Mouse (Mus musculus) skeletal muscle tissue, adult 2 months (tissue): ENCODE measurements around the gene Slc25a45.
A peak's percentile ranks its signal among the peaks of the same experiment; 100 is the strongest.

Source experiments
- DNase-seq: peaks from one replicate; pipeline ENCODE4 v3.0.0-alpha.2; 2012; ENCODE audit warnings: low read depth, low spot score

Slc25a45 gene

DNA sequence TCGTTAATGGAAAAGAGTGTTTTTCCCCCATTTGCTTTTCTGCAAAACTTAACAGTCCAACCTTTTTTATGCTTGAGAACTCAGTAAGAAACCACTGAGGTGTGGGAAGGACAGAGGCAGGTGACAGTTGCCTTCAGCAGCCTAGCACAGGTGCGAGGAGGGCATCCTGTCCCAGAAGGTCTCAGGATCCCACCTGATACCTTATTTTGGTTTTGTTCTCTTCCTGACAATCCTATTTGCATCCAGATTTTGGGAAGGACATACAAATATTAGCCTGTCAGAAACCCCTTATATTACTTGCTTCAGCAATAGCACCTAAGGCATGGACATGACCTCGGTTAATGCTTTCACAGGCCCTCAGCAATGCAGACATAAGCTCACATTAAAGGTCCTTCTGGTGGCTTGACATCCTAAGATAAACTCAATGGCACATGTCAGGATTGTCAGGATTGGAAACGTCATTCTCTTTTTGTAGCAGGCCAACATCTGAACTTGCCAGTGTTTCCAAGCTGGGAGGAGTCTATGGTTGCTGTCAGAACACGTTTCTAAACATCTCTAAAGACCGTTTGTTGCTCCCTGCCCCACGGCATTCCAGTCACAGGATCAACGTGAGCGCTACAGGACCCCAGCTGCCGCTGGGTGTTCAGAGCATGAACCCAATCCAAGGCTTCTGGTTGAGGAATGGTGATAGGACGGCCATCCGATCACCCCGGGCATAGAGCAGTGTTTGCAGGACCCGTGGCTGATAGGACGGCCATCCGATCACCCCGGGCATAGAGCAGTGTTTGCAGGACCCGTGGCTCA lies 37.3 kb upstream of the Slc25a45 start:
- DNase-seq, result peak; percentile 65

GRCm38 (mm10) chr19:5840890-5841388 lies 36.7 kb upstream of the Slc25a45 start:
- no peak for DNase-seq

- peak; percentile 80 for DNase-seq
These were observed 36.1 kb upstream of the Slc25a45 start for GRCm38 (mm10) chr19:5841389-5841946.

GRCm38 (mm10) chr19:5841999-5842784 lies 35.4 kb upstream of the Slc25a45 start:
- peak; percentile 74 for DNase-seq

- peak; percentile 79 for DNase-seq
These were observed 34.5 kb upstream of the Slc25a45 start for GRCm38 (mm10) chr19:5842785-5843730.

DNA sequence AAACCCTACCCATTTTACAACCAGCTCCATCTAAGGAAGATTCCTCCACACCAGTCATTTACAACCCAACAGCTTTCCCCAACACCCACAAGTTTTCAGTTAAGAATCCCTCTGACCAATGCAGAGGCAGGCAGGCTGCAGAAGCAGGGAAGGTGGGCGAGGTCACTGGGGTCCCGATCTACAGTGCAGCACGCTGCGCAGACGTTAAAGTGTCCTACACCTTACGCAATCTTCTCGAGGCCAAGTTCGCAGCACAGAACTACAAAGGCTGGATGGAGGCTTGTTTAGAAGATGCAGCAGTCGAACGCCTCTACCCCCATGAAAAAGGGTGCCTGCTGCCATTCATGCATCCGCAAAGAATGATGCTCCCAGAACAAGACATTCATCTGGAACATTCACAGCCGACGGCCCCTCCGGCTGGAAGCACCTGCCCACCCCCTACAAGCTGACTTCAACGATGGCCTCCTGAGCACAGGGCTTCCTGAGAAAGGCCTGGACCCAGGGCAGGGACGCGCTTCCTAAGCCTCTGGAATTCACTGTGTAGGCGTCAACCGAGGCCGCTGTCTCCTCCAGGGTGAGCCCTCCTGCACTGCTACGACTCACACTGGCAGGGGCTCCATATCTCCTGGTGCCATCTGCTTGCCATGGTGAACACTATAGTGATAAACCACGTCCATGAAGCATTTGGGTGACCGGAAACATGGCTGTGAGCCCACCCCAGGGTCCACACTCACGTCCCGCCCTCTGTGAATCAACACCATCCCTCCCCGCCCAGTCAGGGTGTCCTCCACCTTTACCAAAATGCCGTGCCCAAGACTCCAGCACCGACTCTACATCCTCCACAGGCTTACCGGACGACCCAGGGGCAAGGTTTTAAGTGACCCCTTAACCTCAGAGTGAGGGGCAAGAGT lies 33.6 kb upstream of the Slc25a45 start:
- DNase-seq, result peak; percentile 67

GRCm38 (mm10) chr19:5844831-5845318 lies 32.7 kb upstream of the Slc25a45 start:
- no peak for DNase-seq

DNA sequence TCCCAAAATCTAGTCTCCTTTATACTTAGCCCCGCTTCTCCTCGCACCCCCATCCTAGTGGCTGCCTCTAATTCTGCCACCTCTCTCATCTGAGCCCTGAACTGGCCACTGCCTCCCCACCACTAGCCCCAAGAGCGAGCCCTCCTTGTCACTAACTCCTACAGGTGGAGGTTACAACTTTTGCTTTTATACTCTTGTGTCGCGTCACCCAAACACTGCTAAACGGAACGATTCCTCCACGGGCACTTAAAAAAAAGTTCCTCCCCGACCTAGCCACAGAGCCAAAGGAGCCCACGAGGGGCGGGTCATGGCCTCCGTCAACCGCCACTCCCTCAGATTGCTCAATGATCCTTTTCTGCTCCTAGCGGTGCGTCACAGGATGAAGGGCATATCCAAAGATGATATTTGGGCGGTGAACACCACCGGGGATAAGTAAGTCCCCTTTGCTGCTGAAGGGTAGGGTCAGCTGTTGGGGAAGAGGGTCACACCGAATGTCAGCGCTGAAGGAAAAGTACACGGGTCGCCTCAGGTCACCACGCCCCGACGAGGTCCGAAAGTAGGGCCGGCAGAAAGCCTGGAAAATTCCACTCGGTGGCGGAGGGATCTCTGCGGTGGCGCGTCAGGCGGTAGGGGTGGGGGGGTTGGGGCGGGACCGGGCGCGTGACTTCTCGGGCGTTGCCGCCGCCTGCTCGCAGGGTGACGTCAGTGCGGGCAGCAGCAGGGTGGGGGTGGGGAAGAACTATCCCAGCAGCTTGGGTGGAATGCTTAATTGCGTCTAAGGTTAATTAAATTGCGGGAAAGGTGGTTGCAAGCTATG lies 32.1 kb upstream of the Slc25a45 start:
- peak; percentile 99 for DNase-seq

DNA sequence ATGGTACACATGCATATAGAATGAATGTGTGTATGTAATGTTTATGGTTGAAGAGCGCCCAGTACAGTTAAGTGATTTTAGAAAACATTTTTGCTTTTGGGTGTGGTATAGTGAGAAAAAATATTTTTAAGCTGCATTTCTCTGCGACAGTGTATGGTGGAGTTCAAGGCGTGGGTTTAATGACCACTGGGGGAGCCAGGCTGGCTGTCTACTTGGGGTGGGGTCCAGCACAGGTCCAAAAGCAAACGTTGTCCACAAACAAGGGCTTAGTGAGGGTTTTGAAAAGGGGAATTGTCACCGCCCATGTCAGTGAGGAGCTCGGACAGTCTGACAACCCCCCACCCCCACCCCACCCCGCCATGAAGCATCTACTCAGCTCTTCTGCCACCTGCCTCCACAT lies 31.5 kb upstream of the Slc25a45 start:
- DNase-seq, result no peak

- DNase-seq, result peak; percentile 99
These were observed 30.9 kb upstream of the Slc25a45 start for GRCm38 (mm10) chr19:5846557-5847305.

DNA sequence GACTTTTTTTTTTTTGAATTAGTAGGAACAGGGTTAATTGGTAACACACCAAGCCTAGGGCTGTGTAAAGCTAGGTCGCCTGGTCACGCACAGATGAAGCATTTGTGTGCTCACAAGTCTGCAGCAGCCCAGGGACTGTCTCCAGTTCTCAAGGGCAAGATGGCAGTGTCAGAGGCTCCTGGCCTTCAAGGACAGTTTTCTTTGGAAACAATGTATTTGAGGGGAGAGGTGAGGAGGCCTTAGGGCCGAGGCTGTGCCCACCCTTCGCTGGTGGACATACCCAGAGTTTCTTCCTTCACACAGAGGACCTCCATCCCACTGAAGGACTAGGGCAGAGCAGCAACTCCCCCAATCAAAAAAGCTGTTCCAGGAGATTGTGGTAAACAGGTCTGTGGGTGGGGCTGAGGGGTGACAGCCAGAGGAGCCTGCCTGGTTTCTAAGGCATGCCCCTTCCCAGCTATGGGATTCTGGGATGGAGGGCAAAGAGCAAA lies 30.3 kb upstream of the Slc25a45 start:
- DNase-seq, result peak; percentile 65

DNA sequence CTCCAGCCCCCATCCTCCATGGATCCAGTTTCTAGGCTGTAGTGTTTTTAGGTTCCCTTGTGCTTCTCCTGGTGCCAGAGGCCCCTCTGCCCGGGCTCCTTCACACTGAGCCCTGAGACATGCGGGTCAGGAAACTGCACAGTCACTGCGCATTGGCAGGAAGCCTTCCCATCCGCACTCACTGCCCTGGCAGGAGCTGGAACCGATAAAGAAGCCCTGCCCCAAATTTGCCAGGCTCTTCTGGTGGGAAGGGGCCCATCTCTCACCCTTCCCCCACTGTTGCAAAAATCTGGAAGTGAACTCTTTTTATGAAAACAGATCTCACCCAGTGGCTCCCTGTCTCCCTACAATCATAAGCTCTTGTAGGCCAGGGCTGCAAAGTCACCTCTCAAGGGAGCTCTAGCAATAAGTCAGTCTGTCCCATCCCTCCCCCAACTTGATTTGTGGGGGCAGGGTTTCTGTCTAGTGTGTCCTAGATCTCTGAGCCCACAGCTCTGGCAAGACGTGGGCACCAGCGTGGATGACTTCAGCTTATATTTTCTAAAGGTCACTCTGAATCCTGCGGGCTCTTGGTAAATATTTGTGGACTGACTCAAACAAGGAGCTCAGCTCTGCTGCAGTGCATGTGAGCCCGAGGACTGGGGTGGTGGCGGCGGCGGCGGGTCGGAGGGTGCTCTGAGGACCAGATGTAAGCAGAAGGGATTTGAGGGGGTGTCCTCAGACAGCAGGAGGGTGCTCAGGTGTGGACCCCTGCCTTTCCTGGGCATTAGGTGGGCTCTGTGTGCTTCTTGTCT lies 29.4 kb upstream of the Slc25a45 start:
- peak; percentile 94 for DNase-seq

DNA sequence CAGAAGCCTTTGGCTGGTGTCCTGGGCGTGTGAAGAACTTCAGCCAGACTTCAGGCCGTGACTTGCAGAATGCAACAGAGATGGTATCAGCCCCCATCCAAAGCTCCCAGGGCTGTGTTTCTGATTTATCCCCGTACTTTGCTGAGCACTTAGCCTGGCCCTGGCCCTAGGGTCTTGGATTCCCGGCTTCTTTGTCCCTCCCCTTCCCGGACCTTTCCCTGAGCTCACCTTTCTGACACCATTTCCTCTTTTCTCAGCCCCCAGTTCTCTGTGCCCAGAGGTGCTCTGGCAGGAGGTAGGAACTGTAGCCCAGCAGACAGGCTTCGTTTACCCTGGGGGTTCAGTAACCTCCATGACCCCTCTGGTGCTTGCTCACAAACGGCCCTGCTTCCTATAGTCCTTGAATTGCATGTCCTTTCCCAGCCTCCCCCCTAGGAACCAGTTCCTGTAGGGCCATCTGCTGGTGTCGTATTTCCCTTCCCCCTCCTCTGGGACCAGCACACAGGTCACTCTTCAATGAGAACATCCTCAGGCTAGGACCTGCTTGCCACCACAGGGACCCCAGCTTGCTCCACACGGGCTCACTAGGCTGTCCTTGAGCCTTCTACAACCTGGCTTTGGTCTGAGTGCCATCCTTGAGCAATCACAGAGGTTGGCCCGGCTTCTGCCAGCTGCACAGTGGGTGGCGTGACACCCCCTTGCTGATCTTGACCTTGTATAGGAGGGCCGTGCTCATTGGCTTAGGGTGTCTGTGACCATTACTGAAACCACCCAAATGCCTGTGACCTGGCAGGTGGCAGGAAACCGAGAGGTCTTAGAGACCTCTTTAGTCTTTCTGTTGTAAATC lies 28.6 kb upstream of the Slc25a45 start:
- DNase-seq, result peak; percentile 90

DNA sequence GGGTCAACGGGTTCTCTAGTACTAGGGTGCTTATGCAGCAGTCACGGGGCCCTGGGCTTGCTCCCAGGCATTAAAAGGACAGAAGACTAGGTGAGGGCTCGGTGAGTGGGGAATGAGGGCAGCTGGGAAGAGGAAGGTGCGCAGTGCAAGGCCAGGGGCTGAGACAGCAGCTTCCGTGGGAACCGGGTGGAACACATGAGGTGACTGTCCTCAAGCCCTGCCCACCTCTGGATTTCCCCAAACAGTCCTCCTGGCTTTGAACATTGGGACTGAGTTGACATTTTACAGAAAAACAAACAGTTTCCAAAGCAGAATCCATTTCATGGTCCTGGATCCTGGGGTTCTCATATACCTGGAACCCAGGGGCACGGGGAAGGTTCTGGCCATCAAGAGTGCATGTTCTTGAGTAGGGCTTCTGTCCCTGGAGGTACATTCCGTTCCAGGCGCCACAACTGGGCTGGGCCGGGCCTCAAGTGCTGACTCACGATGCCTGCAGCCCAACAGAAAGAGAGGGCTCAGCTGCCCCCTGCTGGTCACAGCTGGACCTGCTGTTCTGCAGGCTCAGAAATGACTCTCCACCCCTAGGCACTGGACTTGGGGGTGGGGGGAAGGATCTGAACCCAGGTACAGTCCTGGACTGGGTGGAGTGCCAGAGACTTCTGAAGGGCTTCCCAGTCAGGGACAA lies 27.6 kb upstream of the Slc25a45 start:
- peak; percentile 98 for DNase-seq

DNA sequence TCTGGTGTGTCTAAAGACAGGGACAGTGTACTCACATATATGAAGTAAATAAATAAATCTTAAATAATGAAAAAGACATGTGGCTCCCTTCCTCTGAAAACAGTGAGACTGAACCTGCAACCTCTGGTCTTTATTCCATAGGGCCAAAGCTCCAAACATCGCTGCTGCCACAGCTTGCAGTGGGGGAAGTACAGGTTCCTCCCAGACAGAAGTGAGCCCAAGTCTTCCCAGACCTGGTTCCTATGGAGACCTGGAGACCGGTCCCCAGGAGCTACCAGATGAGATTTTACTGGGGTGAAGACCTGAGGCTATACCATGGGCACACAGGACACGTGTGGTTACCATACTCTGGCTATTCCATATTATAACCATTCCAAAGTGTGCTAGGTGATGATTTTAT lies 26.7 kb upstream of the Slc25a45 start:
- no peak for DNase-seq

DNA sequence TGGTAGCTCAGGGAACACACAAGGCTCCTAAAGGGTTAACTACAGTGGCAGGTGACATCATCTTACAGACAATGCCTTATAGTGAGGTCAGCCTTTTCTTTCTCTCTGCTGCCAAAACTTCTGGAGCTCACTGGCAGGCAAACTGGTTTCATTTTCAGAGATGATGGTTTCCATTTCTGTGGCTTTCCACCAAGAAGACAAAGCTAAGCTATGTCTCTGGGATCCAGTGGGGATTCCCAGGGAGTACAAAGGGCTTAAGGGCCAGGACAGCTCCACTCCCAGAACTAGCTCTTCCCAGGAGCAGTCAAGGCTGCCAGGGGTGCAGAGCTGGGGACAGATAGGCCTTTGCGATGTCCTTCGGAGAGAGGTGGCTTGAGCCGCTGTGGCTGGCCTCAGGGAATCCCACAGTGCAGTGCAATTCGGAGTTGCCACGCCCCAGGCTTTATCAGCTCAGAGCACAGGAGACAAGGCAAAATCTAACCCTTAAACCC lies 26.1 kb upstream of the Slc25a45 start:
- DNase-seq, result peak; percentile 81
